ENCODE assay signal across 8 mouse cellular contexts in the genomic region with DNA sequence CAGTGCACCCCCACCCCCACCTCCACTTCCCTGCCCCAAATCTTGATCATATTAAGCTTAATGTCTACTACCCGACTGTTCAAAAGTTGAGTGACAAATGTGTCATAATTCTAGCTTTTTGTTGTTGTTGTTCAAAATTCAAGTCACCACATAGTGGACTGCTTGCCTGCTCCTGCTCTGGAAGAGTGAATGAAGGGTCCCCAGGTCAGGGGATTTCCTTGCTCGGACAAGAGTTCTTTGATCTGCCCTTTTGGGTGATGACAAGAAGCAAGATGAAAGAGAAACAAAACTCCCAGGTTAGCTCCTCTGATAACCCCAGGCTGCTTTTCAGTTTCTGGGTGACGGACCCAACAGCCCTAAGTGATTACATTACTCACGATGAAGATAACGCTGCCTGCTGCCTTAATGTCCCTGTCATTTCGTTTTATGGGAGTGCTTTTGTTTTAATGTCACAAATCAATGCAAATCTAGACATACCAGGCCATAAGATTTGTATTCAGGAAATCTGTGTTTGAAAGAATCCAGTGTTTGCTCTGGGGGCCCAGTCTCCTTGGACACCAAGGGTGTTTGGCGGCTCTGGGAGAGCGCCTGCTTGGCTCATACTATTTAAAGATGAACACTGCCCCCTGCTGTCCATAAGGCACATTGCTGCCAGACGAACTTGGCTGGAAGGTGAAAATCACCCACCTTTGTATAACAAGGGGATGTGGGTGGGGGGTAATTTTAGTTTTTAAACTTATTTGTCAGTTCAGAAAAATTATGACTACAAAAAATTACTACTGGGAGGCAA.
DNase-seq lines count a peak whose midpoint lies in the region; ATAC-seq and TF ChIP-seq lines count a peak whose summit lies in the region.

No protein-coding gene starts in this region.

- no peaks in the 10 kb centered on the region for H3K27me3 ChIP-seq in G1E (ENCODE audit: insufficient read depth, low read length)
- H3K27me3 ChIP-seq in forebrain, embryonic 14.5 days (replicated peaks; ENCODE audit: control insufficient read depth, insufficient read depth, low read length) = no peaks in the 10 kb centered on the region
- H3K27me3 ChIP-seq in lung, postnatal 0 days (replicated peaks; ENCODE audit: insufficient read depth, low read length) = no peaks in the 10 kb centered on the region

- no peak overlapping the region for H3K9ac ChIP-seq in forebrain, embryonic 14.5 days (ENCODE audit: low read length)
- H3K9ac ChIP-seq in lung, postnatal 0 days (replicated peaks; ENCODE audit: low read depth) = no peak overlapping the region

- H3K27ac ChIP-seq in forebrain, embryonic 14.5 days (ENCODE audit: low read depth, low read length) = no peak overlapping the region
- H3K27ac ChIP-seq in lung, postnatal 0 days (ENCODE audit: low read length) = no peak overlapping the region

- no peaks in the 10 kb centered on the region for H3K4me1 ChIP-seq in G1E (ENCODE audit: insufficient read depth, low read depth, low read length)
- H3K4me1 ChIP-seq in forebrain, embryonic 14.5 days (ENCODE audit: control insufficient read depth, insufficient read depth, low read length) = peaks cover 4% of the 10 kb centered on the region
- H3K4me1 ChIP-seq in lung, postnatal 0 days (ENCODE audit: insufficient read depth, low read depth, low read length) = no peaks in the 10 kb centered on the region

- no peak for DNase-seq in G1E (ENCODE audit: low spot score)
- peak; percentile 91 for DNase-seq in forebrain, embryonic 14.5 days (ENCODE audit: low spot score)
- peak; percentile 75 for DNase-seq in heart, postnatal 4 days
- DNase-seq in layer of hippocampus, adult 18-20 months (ENCODE audit: low spot score in 2 of 2) = peak; percentile 51 to 85
- DNase-seq in lung, postnatal 0 days (ENCODE audit: low spot score) = peak; percentile 81
- peak; percentile 81 for DNase-seq in retina, postnatal 1 day
- peak; percentile 43 to 56 for DNase-seq in urinary bladder, postnatal 36 days (ENCODE audit: low spot score in 2 of 2)

- WGBS in forebrain, embryonic 14.5 days = 10% methylated on average over 9 of the region's 9 CpGs
- WGBS in lung, postnatal 0 days = 9% methylated on average over 9 of the region's 9 CpGs

- H3K4me3 ChIP-seq in G1E (ENCODE audit: low read depth, low read length) = no peak overlapping the region
- H3K4me3 ChIP-seq in forebrain, embryonic 14.5 days (ENCODE audit: low read depth, low read length) = no peak overlapping the region
- no peak overlapping the region for H3K4me3 ChIP-seq in lung, postnatal 0 days (ENCODE audit: low read depth, low read length)

- no peaks in the 10 kb centered on the region for H3K36me3 ChIP-seq in G1E (replicated peaks)
- no peaks in the 10 kb centered on the region for H3K36me3 ChIP-seq in forebrain, embryonic 14.5 days (ENCODE audit: control insufficient read depth, insufficient read depth, low read length)
- H3K36me3 ChIP-seq in lung, postnatal 0 days (ENCODE audit: insufficient read depth, low read length) = no peaks in the 10 kb centered on the region

- ATAC-seq in G1E (ENCODE audit: extremely low read depth, insufficient number of reproducible peaks, low FRiP score, poor library complexity, severe bottlenecking) = peak; percentile 50; the same call in 1 of the 2 replicates
- ATAC-seq in cerebellum, adult (ENCODE audit: insufficient number of reproducible peaks, low FRiP score, low TSS enrichment) = peak; percentile 46; the same call in 1 of the 2 replicates
- ATAC-seq in forebrain, embryonic 14.5 days = peak; percentile 78
- peak; percentile 43 for ATAC-seq in lung, postnatal 0 days

- H3K9me3 ChIP-seq in G1E (replicated peaks) = peaks cover 12% of the 10 kb centered on the region
- no peaks in the 10 kb centered on the region for H3K9me3 ChIP-seq in forebrain, embryonic 14.5 days (replicated peaks; ENCODE audit: control insufficient read depth, low read length)
- no peaks in the 10 kb centered on the region for H3K9me3 ChIP-seq in lung, postnatal 0 days (ENCODE audit: low read length)

- TF ChIP-seq EP300 in lung, postnatal 0 days (IDR thresholded peaks at IDR 0.05) = no peak

- TF ChIP-seq CTCF in G1E (IDR thresholded peaks at IDR 0.05; ENCODE audit: low read depth, low read length) = peak; percentile 68; the same call in 1 of the 2 replicates
- TF ChIP-seq CTCF in lung, postnatal 0 days (IDR thresholded peaks at IDR 0.05) = peak; percentile 78

- H3K4me2 ChIP-seq in forebrain, embryonic 14.5 days (ENCODE audit: low read length) = peak overlapping the region; percentile 22; the same call in 1 of the 2 replicates
- H3K4me2 ChIP-seq in lung, postnatal 0 days (replicated peaks; ENCODE audit: low read depth, low read length) = 0 out of 2 replicates have a peak overlapping the region, but pooled peaks have one; percentile 8
